Mouse (Mus musculus) gastrocnemius, postnatal 36 days (tissue): Measurements from ENCODE around the gene Yaf2. TPM values are rescaled to one million over a fixed set of nuclear protein-coding genes. Genes with fewer than 3 reads are reported as not detected.
"Not testable (repeated sequence)": the region's sequence is repeated elsewhere in the genome, so short reads cannot be mapped to it uniquely, and the experiment has no call there.

Source experiments
- DNase-seq, 2 experiments: peaks; one replicate each; pipeline ENCODE4 v3.0.0; 2022
- intact Hi-C: fragments of 180-260 bp; cut with DNase I; formaldehyde crosslinking; loops from one replicate; pipeline ENCODE4 v1.15.1; 2025
- long read RNA-seq, 2 experiments: library from polyadenylated mRNA; stranded (forward); transcript quantifications; one replicate each; pipeline ENCODE4 v2.0.0; 2021
- total RNA-seq, 2 experiments: library from RNA; stranded (reverse); gene quantifications; 2 replicates each; pipeline ENCODE4 v1.2.3; 2021

Gene Yaf2
- 10 to 100 TPM; 14.6 to 16.3 TPM for total RNA-seq
- long read RNA-seq, experiment 1, transcript Yaf2-201 (4 exons, 1,676 nt) = minor isoform, 17 of 41 reads
- long read RNA-seq, experiment 1, transcript Yaf2-202 (5 exons, 1,870 nt) = major isoform, 18 of 41 reads
- long read RNA-seq, experiment 1, partial matches to known transcripts = 5 of 41 reads
- long read RNA-seq, experiment 1, other reads (novel, unspliced or antisense) = 1 of 41 reads
- long read RNA-seq, experiment 2, transcript Yaf2-201 (4 exons, 1,676 nt) = minor isoform, 19 of 55 reads
- long read RNA-seq, experiment 2, transcript Yaf2-202 (5 exons, 1,870 nt) = major isoform, 26 of 55 reads
- long read RNA-seq, experiment 2, partial matches to known transcripts = 4 of 55 reads
- long read RNA-seq, experiment 2, other reads (novel, unspliced or antisense) = 6 of 55 reads

- intact Hi-C loops = loop anchor here (5.0 kb wide), 2 partner anchors 60 kb away; partner anchors contain the start of genes Gxylt1, Pphln1 and Zcrb1
- DNase-seq = peak; percentile 71 to 78
These were observed at the start of gene Yaf2 for GRCm38 (mm10) chr15:93336925-93337761. Gene Yaf2 (minus strand): TSS chr15:93336935.

- DNase-seq = no peak
- intact Hi-C loops = no loop called here
These were observed 44.6 kb upstream of the Yaf2 start for GRCm38 (mm10) chr15:93381337-93381736.

DNA sequence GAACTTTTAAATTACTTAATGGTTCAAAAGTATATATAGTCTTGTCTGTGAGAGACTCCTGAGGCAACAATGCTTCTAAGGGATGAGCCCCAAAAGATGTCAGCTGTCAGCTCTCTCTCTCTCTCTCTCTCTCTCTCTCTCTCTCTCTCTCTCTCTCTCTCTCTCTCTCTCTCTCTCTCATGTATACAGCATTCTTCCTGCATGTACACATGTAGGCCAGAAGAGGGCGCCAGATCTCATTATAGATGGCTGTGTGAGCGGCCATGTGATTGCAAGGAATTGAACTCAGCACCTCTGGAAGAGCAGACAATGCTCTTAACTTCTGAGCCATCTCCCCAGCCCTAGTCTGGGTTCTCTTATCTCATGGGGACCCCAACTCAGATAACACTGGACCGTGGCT is 42.4 kb upstream of the Yaf2 start:
- intact Hi-C loops = no loop called here
- DNase-seq = no peak

- intact Hi-C loops = no loop called here
- DNase-seq = no peak
These were observed 39.0 kb upstream of the Yaf2 start for GRCm38 (mm10) chr15:93375696-93376095.

DNA sequence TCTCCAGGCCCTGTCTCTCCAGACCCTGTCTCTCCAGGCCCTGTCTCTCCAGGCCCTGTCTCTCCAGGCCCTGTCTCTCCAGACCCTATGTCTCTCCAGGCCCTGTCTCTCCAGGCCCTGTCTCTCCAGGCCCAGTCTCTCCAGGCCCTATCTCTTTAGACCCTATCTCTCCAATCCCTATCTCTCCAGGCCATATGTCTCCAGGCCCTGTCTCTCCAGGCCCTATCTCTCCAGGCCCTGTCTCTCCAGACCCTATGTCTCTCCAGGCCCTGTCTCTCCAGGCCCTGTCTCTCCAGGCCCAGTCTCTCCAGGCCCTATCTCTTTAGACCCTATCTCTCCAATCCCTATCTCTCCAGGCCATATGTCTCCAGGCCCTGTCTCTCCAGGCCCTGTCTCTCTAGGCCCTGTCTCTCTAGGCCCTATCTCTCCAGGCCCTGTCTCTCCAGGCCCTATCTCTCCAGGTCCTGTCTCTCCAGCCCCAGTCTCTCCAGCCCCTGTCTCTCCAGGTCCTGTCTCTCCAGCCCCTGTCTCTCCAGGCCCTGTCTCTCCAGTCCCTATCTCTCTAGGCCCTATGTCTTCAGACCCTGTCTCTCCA is 35.9 kb upstream of the Yaf2 start:
- DNase-seq, intact Hi-C loops: not testable (repeated sequence)

- DNase-seq = no peak
- intact Hi-C loops = no loop called here
These were observed 35.1 kb upstream of the Yaf2 start for GRCm38 (mm10) chr15:93371838-93372237.

DNA sequence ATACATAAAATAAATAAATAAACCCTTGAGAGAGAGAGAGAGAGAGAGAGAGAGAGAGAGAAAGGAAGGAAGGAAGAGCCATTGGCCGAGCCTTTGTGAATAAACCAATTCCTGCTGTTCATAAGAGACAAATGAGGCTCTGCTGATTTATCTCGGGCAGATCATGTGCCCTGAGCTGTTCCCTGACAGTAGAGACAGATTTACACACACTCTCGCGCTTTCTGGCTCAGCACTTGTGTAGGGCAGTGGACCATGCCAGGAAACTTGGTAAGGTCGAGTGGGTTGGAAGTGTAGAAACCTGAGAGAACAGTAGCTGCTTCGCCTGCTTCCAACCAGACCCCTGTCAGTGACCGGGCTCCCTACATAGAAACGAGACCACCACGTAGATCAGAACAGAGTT is 31.8 kb upstream of the Yaf2 start:
- DNase-seq = no peak
- intact Hi-C loops = no loop called here

DNA sequence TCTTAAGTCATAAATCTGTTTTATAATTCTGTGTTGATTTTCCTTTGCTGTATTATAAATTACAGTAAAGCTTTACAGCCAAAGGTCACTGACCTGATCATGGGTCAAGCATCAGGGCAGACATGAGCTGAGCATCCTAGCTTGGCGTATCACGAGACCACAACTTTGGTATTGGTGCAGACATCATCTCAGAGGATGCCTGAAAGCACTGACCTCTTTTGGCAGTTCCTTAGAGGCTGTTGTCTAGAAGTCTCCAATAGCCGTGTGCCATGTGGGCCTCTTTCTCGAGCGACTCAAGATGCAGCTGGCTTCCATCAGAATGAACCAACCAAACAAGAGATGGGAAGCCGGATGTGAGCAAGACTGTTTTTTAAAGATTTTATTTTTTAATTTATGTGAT is 28.8 kb upstream of the Yaf2 start:
- no peak for DNase-seq
- intact Hi-C loops = no loop called here

DNA sequence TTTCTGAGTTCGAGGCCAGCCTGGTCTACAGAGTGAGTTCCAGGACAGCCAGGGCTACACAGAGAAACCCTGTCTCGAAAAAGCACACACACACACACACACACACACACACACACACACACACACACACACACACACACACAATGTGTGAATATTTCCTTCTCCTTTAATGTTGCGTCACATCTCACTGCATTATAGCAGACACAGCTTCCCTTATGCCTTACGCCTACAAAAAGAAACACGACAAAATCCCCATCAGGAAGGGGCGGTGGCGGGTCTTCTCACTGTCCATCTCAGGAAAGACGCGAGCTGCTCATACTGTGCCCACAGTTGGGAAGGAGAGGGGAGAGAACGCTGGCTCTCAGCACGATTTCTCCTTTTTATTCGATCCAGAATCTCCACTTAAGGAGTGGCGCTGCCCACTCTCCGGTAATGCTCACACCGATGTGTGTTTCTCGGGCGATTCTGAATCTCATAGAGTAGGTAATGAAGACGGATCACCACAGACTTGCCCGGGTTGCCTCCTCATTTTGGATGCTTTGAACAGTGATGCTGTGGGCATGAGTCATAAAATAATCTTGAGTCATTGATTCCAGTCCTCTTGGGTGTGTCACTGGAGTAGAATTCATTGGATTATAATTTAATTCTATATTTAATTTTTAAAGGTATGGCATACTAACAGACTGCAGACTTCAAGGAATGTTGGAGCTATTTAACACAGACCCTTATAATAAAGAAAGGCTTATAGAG is 21.8 kb upstream of the Yaf2 start:
- intact Hi-C loops = no loop called here
- no peak for DNase-seq

- no peak for DNase-seq
- intact Hi-C loops = no loop called here
These were observed 4.1 kb upstream of the Yaf2 start for GRCm38 (mm10) chr15:93340630-93341379.

GRCm38 (mm10) chr15:93336658-93336924 is 144 bp downstream of the Yaf2 start:
- intact Hi-C loops = loop anchor here (5.0 kb wide), 2 partner anchors 59 to 61 kb away; partner anchors contain the start of genes Gxylt1, Pphln1 and Zcrb1

GRCm38 (mm10) chr15:93335821-93336657 is 696 bp downstream of the Yaf2 start:
- peak; percentile 11 to 23 for DNase-seq
- intact Hi-C loops = loop anchor here (5.0 kb wide), 2 partner anchors 59 to 61 kb away; partner anchors contain the start of genes Gxylt1, Pphln1 and Zcrb1

More at GRCm38 (mm10) chr15:93336658-93336924, 144 bp downstream of the Yaf2 start:
- DNase-seq = no peak

DNA sequence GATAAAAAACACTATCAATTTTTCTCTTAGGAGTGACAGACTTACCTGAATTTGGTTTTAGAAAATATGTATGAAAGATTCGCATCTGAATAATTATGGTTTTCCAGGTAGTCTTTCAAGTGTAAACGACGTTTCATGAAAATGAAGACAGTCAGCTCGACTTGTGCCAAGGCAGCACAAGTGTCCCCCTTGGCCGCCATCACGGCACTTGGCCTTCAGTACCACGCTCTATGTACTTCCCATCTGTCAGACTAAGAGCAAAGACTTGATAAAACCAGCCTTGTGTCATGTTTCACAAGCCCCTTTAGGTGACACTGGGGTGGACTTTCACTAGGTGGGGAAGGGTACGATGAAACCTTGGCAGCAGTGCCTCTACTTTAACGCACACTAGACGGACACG is 5.5 kb downstream of the Yaf2 start:
- intact Hi-C loops = no loop called here
- no peak for DNase-seq

DNA sequence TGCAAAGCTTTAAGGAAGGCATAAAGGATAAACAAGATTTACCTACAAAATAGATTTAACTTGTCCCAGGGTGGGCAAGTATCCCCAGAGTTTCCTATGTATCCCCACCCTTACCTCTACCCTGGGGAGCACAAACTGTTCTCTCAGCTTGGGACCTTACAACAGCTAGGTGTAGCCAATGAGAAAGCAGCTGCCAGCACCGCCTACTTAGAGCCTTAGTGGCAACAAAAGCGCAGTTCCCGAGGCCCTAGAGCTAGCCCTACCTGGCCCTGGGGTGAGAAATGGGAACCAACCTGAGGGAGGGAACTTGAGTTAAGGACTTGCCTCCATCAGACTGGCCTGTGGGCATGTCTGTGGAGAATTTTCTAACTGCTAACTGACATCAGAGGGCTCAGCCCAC is 9.5 kb downstream of the Yaf2 start:
- DNase-seq = no peak
- intact Hi-C loops = no loop called here

DNA sequence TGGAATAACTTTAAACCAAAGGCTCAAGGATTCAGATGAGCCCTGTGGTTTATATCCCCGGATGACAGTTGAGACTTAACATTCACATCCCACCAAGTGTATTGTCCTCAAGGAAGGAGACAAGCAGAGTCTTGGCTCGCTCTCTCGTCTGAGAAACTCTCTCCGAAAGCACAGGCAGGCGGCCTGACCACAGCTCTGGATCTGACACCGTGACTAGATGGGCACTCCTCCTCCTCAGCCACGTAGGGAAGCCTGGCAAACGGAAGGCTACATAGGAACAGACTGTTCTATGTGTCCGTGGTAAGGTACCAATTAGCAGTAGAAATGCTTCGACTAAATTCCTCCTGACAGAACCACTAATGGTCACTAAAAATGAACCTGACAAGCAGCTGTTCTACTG is 10.1 kb downstream of the Yaf2 start:
- no peak for DNase-seq
- intact Hi-C loops = no loop called here

GRCm38 (mm10) chr15:93325360-93325759 is 11.4 kb downstream of the Yaf2 start:
- intact Hi-C loops = no loop called here
- DNase-seq = no peak

- DNase-seq = no peak
- intact Hi-C loops = no loop called here
These were observed 18.0 kb downstream of the Yaf2 start for GRCm38 (mm10) chr15:93318781-93319180.

DNA sequence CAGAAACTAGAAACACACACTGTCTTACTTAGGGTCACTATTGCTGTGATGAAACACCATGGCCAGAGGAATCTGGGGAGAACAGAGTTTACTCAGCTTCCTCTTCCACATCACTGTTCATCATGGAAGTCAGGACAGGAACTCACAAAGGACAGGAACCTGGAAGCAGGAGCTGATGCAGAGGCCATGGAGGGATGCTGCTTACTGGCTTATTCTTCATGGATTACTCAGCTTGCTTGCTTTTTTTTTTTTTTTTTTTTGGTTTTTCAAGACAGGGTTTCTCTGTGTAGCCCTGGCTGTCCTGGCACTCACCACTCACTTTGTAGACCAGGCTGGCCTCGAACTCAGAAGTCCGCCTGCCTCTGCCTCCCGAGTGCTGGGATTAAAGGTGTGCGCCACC is 26.4 kb downstream of the Yaf2 start:
- DNase-seq, intact Hi-C loops: not testable (repeated sequence)

DNA sequence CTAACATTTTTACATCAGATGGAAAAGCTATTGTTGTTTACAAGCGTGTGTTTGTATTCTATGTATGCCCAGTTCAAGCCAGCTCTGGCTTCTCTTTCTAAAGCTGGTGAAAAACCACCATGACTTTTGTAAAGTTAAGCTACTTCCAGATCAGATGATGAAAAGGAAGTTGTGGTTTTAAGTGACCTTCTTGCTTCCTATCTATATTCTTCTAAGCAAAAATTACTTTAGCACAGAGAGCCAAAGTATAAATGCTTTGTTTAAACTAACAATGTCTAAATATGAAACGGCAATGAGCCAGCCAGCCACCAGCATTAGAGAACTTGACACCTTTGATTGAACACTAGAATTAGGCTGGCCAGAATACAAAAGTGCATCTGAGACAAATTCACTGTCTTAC is 38.5 kb downstream of the Yaf2 start:
- intact Hi-C loops = no loop called here

More for the DNA sequence above, 38.5 kb downstream of the Yaf2 start:
- no peak for DNase-seq
